Mouse (Mus musculus) kidney, adult 8-10 months (tissue): Measurements from ENCODE around the gene Dll1.
A peak's percentile ranks its signal among the peaks of the same experiment; 100 is the strongest.

ENCODE experiments used
- DNase-seq, 2 experiments: peaks; one replicate each; pipeline ENCODE4 v3.0.0; 2022

Dll1 gene

GRCm38 (mm10) chr17:15378413-15379109 is 1.9 kb upstream of the Dll1 start:
- DNase-seq = no peak

- peak in 1 of 2 experiments; percentile 37 for DNase-seq
These were observed 1.2 kb upstream of the Dll1 start for GRCm38 (mm10) chr17:15377901-15378300.

GRCm38 (mm10) chr17:15375701-15376493 is 775 bp downstream of the Dll1 start:
- DNase-seq = peak; percentile 84 to 92

- no peak for DNase-seq
These were observed 1.4 kb downstream of the Dll1 start for GRCm38 (mm10) chr17:15375224-15375623.

GRCm38 (mm10) chr17:15374321-15375141 is 2.1 kb downstream of the Dll1 start:
- no peak for DNase-seq

GRCm38 (mm10) chr17:15372931-15373652 is 3.6 kb downstream of the Dll1 start:
- DNase-seq = peak in 1 of 2 experiments; percentile 36

- DNase-seq = peak; percentile 54 to 65
These were observed 4.5 kb downstream of the Dll1 start for GRCm38 (mm10) chr17:15371967-15372835.

- no peak for DNase-seq
These were observed 6.3 kb downstream of the Dll1 start for GRCm38 (mm10) chr17:15370401-15370800.

GRCm38 (mm10) chr17:15365650-15366049 is 11.0 kb downstream of the Dll1 start:
- no peak for DNase-seq

GRCm38 (mm10) chr17:15363656-15364055 is 13.0 kb downstream of the Dll1 start:
- DNase-seq = no peak

- no peak for DNase-seq
These were observed 19.6 kb downstream of the Dll1 start for GRCm38 (mm10) chr17:15357071-15357470.

- DNase-seq = no peak
These were observed 20.1 kb downstream of the Dll1 start for GRCm38 (mm10) chr17:15356526-15356925.

- DNase-seq = no peak
These were observed 21.6 kb downstream of the Dll1 start for GRCm38 (mm10) chr17:15355072-15355471.

- DNase-seq = no peak
These were observed 22.7 kb downstream of the Dll1 start for GRCm38 (mm10) chr17:15354006-15354405.

GRCm38 (mm10) chr17:15352869-15353610 is 23.6 kb downstream of the Dll1 start:
- DNase-seq = no peak

GRCm38 (mm10) chr17:15350152-15350551 is 26.5 kb downstream of the Dll1 start:
- DNase-seq = no peak

- no peak for DNase-seq
These were observed 33.4 kb downstream of the Dll1 start for GRCm38 (mm10) chr17:15343071-15343822.

GRCm38 (mm10) chr17:15337906-15338305 is 38.8 kb downstream of the Dll1 start:
- no peak for DNase-seq

GRCm38 (mm10) chr17:15329740-15330318 is 46.8 kb downstream of the Dll1 start:
- DNase-seq = no peak

- DNase-seq = no peak
These were observed 49.6 kb downstream of the Dll1 start for GRCm38 (mm10) chr17:15327106-15327505.
